In the genomic region with DNA sequence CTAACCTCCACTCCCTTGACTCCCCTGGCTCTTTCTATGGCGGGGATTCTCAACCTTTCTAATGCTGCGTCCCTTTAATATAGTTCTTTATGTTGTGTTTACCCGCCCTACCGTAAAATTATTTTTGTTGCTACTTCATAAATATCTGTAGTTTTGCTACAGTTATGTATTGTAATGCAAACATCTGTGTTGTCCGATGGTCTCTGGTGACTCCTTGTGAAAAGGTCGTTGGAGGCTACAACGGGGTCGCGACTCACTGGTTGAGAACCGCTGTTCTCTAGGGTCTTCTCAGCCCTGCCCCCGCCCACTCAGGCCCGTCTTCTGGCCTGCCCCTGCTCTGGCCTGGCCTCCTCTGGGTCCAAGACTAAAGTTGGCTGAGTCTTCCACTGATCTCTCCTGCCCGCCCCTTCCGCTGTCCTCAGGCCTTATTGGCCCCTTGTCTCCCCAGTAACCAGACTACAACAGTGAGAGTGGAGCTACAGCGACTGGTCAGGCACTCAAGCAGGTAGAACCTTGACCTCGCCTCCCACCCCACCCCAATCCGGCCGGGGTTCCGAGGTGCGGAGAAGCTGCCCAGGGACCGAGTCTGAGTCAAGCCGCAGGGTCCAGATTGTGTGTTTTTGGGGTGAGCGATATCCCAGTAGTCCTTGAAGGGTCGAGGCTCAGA, we compare ENCODE assay signal across 8 mouse cellular contexts. TPM values are rescaled to one million over a fixed set of nuclear protein-coding genes. Genes with fewer than 3 reads are reported as not detected.
DNase-seq lines count a peak whose midpoint lies in the region; ATAC-seq lines count a peak whose summit lies in the region.

A gene (plus strand): TSS at position 311 of the 667 bp plus-strand sequence.

- H3K4me2 ChIP-seq in embryonic facial prominence, embryonic 11.5 days (ENCODE audit: low read depth, low read length): peak within 1 kb of the TSS; percentile 55
- H3K4me2 ChIP-seq in neural tube, embryonic 12.5 days (replicated peaks): peak within 1 kb of the TSS; percentile 63

- DNase-seq in 3134 (ENCODE audit: extremely low read depth, insufficient read length, low spot score) (peak; percentile 65), adipocyte (ENCODE audit: low spot score) (peak; percentile 34)
- DNase-seq in embryonic facial prominence, embryonic 11.5 days (ENCODE audit: low spot score): peak; percentile 49
- peak; percentile 89 to 94 for DNase-seq in heart, adult 9 months (ENCODE audit: low spot score in 2 of 2)
- peak; percentile 87 to 91 for DNase-seq in kidney, adult 8-10 months
- peak; percentile 86 for DNase-seq in lung, adult 18-20 months
- peak; percentile 58 for DNase-seq in thymus, postnatal 14 days

- no peaks in the 10 kb centered on the region for H3K9me3 ChIP-seq in embryonic facial prominence, embryonic 11.5 days (replicated peaks; ENCODE audit: control insufficient read depth, low read length)
- H3K9me3 ChIP-seq in neural tube, embryonic 12.5 days: no peaks in the 10 kb centered on the region

- H3K4me1 ChIP-seq in embryonic facial prominence, embryonic 11.5 days (ENCODE audit: control insufficient read depth, insufficient read depth, low read length): peaks cover 2% of the 10 kb centered on the region; the same call in 1 of the 2 replicates
- peaks cover 13% of the 10 kb centered on the region; the same call in 1 of the 2 replicates for H3K4me1 ChIP-seq in neural tube, embryonic 12.5 days

- H3K36me3 ChIP-seq in embryonic facial prominence, embryonic 11.5 days (replicated peaks; ENCODE audit: control insufficient read depth, insufficient read depth, low read depth, low read length): no peaks in the 10 kb centered on the region
- no peaks in the 10 kb centered on the region for H3K36me3 ChIP-seq in neural tube, embryonic 12.5 days

- peak within 1 kb of the TSS; percentile 51 for H3K9ac ChIP-seq in embryonic facial prominence, embryonic 11.5 days (replicated peaks; ENCODE audit: low read length)
- peak within 1 kb of the TSS; percentile 3; the same call in 1 of the 2 replicates for H3K9ac ChIP-seq in neural tube, embryonic 12.5 days

- peak within 1 kb of the TSS; percentile 82 for H3K27ac ChIP-seq in embryonic facial prominence, embryonic 11.5 days (replicated peaks; ENCODE audit: low read depth, low read length)
- H3K27ac ChIP-seq in neural tube, embryonic 12.5 days: peak within 1 kb of the TSS; percentile 54

- peaks cover 3% of the 10 kb centered on the region; the same call in 1 of the 2 replicates for H3K27me3 ChIP-seq in embryonic facial prominence, embryonic 11.5 days (ENCODE audit: control insufficient read depth, insufficient read depth, low read length)
- no peaks in the 10 kb centered on the region; the same call in 1 of the 2 replicates for H3K27me3 ChIP-seq in neural tube, embryonic 12.5 days (replicated peaks)

- H3K4me3 ChIP-seq in embryonic facial prominence, embryonic 11.5 days (ENCODE audit: low read depth, low read length): peak within 1 kb of the TSS; percentile 31
- H3K4me3 ChIP-seq in neural tube, embryonic 12.5 days: peak within 1 kb of the TSS; percentile 41

- ATAC-seq in embryonic facial prominence, embryonic 11.5 days (replicated peaks; ENCODE audit: insufficient number of reproducible peaks, low FRiP score, low TSS enrichment, low read depth): peak; percentile 54
- peak; percentile 33 for ATAC-seq in neural tube, embryonic 12.5 days (ENCODE audit: low FRiP score, low read depth)

- 4% methylated on average over 24 of the region's 24 CpGs for WGBS in embryonic facial prominence, embryonic 11.5 days
- 4% methylated on average over 24 of the region's 24 CpGs for WGBS in neural tube, embryonic 12.5 days

RNA-seq across cellular contexts. Expression of the gene that starts here (rescaled TPM):
- polyA plus RNA-seq in embryonic facial prominence, embryonic 11.5 days (2014; fragmentation: Nextera tagmentation; extraction: Ambion mirVana): 2.1 and 2.4 TPM in 2 replicates
- polyA plus RNA-seq in neural tube, embryonic 12.5 days (2016; fragmentation: Nextera tagmentation; extraction: Ambion mirVana): 2.8 and 3.7 TPM in 2 replicates

Comparison
In these comparisons a context has a peak if more than half of its experiments do, and no peak if none do; other contexts are left out.
1. Peak in every context shown above with its lines: DNase-seq, ATAC-seq, H3K4me3 ChIP-seq and H3K27ac ChIP-seq.
2. DNase-seq: peak in every context shown above with its lines; median percentile 92 in heart, adult 9 months; 89 in kidney, adult 8-10 months; 86 in lung, adult 18-20 months; 65 in 3134; 58 in thymus, postnatal 14 days; 49 in embryonic facial prominence, embryonic 11.5 days; 34 in adipocyte.